Mouse (Mus musculus): ENCODE results near the gene Mfap3. TPM values are rescaled to one million over a fixed set of nuclear protein-coding genes. Genes with fewer than 3 reads are reported as not detected.
A peak's percentile ranks its signal among the peaks of the same experiment; 100 is the strongest.

Mfap3 gene
- polyA plus RNA-seq, 1 experiment from 2014 or later = 37.6 TPM

- ATAC-seq = no peak
- Histone ChIP-seq H3K4me1 (ENCODE audit: control insufficient read depth, insufficient read depth, low read length) (peaks cover 3% of the 10 kb centered on the region; the same call in 1 of the 2 replicates), H3K4me3 (ENCODE audit: low read length) (no peak overlapping the region), H3K27ac (ENCODE audit: low read length) (no peak overlapping the region), H3K4me2 (ENCODE audit: low read depth, low read length) (no peak overlapping the region), H3K27me3 (replicated peaks; ENCODE audit: control insufficient read depth, insufficient read depth, low read length) (no peaks in the 10 kb centered on the region), H3K9me3 (ENCODE audit: control insufficient read depth, low read length) (no peaks in the 10 kb centered on the region), H3K36me3 (ENCODE audit: control insufficient read depth, insufficient read depth, low read length) (no peaks in the 10 kb centered on the region; the same call in 1 of the 2 replicates), H3K9ac (ENCODE audit: low read depth, low read length) (no peak overlapping the region)
- WGBS = 76% methylated on average over 3 of the region's 3 CpGs
These were observed 5.0 kb downstream of the Mfap3 start for GRCm38 (mm10) chr11:57523418-57523817.

GRCm38 (mm10) chr11:57524597-57524996, 6.1 kb downstream of the Mfap3 start:
- Histone ChIP-seq H3K4me1 (ENCODE audit: control insufficient read depth, insufficient read depth, low read length) (peaks cover 3% of the 10 kb centered on the region; the same call in 1 of the 2 replicates), H3K4me2 (ENCODE audit: low read depth, low read length) (no peak overlapping the region), H3K27ac (ENCODE audit: low read length) (no peak overlapping the region), H3K4me3 (ENCODE audit: low read length) (no peak overlapping the region), H3K36me3 (ENCODE audit: control insufficient read depth, insufficient read depth, low read length) (no peaks in the 10 kb centered on the region; the same call in 1 of the 2 replicates), H3K27me3 (replicated peaks; ENCODE audit: control insufficient read depth, insufficient read depth, low read length) (no peaks in the 10 kb centered on the region), H3K9me3 (ENCODE audit: control insufficient read depth, low read length) (no peaks in the 10 kb centered on the region), H3K9ac (ENCODE audit: low read depth, low read length) (no peak overlapping the region)
- peak; percentile 58; the same call in 1 of the 2 replicates for ATAC-seq

- H3K27me3 ChIP-seq (replicated peaks; ENCODE audit: control insufficient read depth, insufficient read depth, low read length) = no peaks in the 10 kb centered on the region
- no peak for ATAC-seq
- no peak overlapping the region for H3K9ac ChIP-seq (ENCODE audit: low read depth, low read length)
- no peak overlapping the region for H3K4me3 ChIP-seq (ENCODE audit: low read length)
- 79% methylated on average over 3 of the region's 3 CpGs for WGBS
- no peak overlapping the region for H3K4me2 ChIP-seq (ENCODE audit: low read depth, low read length)
- peaks cover 2% of the 10 kb centered on the region; the same call in 1 of the 2 replicates for H3K36me3 ChIP-seq (ENCODE audit: control insufficient read depth, insufficient read depth, low read length)
- peaks cover 3% of the 10 kb centered on the region; the same call in 1 of the 2 replicates for H3K4me1 ChIP-seq (ENCODE audit: control insufficient read depth, insufficient read depth, low read length)
- H3K9me3 ChIP-seq (ENCODE audit: control insufficient read depth, low read length) = no peaks in the 10 kb centered on the region
- H3K27ac ChIP-seq (ENCODE audit: low read length) = no peak overlapping the region
These were observed 7.4 kb downstream of the Mfap3 start for GRCm38 (mm10) chr11:57525900-57526299.

DNA sequence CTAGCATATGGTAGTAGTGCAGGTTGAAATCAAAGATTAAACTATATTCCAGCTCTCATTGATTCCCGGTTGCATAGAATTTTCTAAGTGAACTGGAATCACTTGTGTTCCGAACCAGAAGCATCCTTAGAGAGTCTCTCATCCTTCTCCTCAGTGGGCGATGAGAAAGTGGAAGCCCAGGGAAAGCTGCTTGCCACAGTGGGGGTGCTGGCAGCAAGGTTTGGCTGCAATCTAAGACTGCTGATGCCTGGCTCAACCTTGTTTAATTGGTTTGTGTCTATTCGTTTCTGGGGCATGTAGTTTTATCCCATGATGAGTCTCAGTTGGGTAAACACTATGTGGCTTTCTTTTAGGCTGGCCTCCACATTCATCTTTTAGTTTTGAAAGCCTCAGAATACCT, 9.0 kb downstream of the Mfap3 start:
- Histone ChIP-seq H3K4me3 (ENCODE audit: low read length) (no peak overlapping the region), H3K36me3 (ENCODE audit: control insufficient read depth, insufficient read depth, low read length) (peaks cover 2% of the 10 kb centered on the region; the same call in 1 of the 2 replicates), H3K4me1 (ENCODE audit: control insufficient read depth, insufficient read depth, low read length) (peaks cover 3% of the 10 kb centered on the region; the same call in 1 of the 2 replicates), H3K27me3 (replicated peaks; ENCODE audit: control insufficient read depth, insufficient read depth, low read length) (no peaks in the 10 kb centered on the region), H3K9me3 (ENCODE audit: control insufficient read depth, low read length) (no peaks in the 10 kb centered on the region), H3K9ac (ENCODE audit: low read depth, low read length) (no peak overlapping the region), H3K4me2 (ENCODE audit: low read depth, low read length) (no peak overlapping the region), H3K27ac (ENCODE audit: low read length) (no peak overlapping the region)
- ATAC-seq = no peak
- WGBS = 84% methylated on average over 4 of the region's 4 CpGs

DNA sequence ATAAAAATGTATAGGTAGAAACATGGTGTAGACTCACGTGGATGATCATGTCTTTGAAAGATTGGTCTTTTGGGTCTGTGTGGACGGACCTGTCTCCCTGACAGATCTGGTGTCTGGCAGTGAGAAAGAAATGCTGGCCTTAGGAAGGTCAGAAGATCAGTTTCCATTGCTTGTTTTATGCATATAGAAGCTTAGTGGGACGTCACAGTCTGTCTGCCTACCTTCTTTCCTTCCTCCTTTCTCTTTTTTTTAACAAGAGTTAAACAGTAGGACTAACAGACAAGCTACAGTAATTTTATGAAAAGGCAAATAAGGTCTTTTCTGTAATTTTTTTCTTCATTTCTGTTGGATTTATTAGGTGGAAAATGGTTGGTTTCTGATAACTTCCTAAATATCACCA, 10.6 kb downstream of the Mfap3 start:
- peaks cover 2% of the 10 kb centered on the region; the same call in 1 of the 2 replicates for H3K36me3 ChIP-seq (ENCODE audit: control insufficient read depth, insufficient read depth, low read length)
- H3K4me3 ChIP-seq (ENCODE audit: low read length) = no peak overlapping the region
- ATAC-seq = no peak
- H3K9ac ChIP-seq (ENCODE audit: low read depth, low read length) = no peak overlapping the region
- no peaks in the 10 kb centered on the region for H3K27me3 ChIP-seq (replicated peaks; ENCODE audit: control insufficient read depth, insufficient read depth, low read length)
- H3K27ac ChIP-seq (ENCODE audit: low read length) = no peak overlapping the region
- peaks cover 3% of the 10 kb centered on the region; the same call in 1 of the 2 replicates for H3K4me1 ChIP-seq (ENCODE audit: control insufficient read depth, insufficient read depth, low read length)
- WGBS = 88% methylated on average over 3 of the region's 3 CpGs
- no peak overlapping the region for H3K4me2 ChIP-seq (ENCODE audit: low read depth, low read length)
- H3K9me3 ChIP-seq (ENCODE audit: control insufficient read depth, low read length) = no peaks in the 10 kb centered on the region

- H3K36me3 ChIP-seq (ENCODE audit: control insufficient read depth, insufficient read depth, low read length) = peaks cover 2% of the 10 kb centered on the region; the same call in 1 of the 2 replicates
- H3K9ac ChIP-seq (ENCODE audit: low read depth, low read length) = no peak overlapping the region
- ATAC-seq = no peak
- no peaks in the 10 kb centered on the region for H3K9me3 ChIP-seq (ENCODE audit: control insufficient read depth, low read length)
- no peak overlapping the region for H3K4me3 ChIP-seq (ENCODE audit: low read length)
- H3K27ac ChIP-seq (ENCODE audit: low read length) = peak overlapping the region; percentile 8; the same call in 1 of the 2 replicates
- 52% methylated on average over 11 of the region's 11 CpGs for WGBS
- no peak overlapping the region for H3K4me2 ChIP-seq (ENCODE audit: low read depth, low read length)
- no peaks in the 10 kb centered on the region for H3K4me1 ChIP-seq (ENCODE audit: control insufficient read depth, insufficient read depth, low read length)
- H3K27me3 ChIP-seq (replicated peaks; ENCODE audit: control insufficient read depth, insufficient read depth, low read length) = no peaks in the 10 kb centered on the region
These were observed 13.0 kb downstream of the Mfap3 start for GRCm38 (mm10) chr11:57531300-57531950.

GRCm38 (mm10) chr11:57532306-57532705, 13.8 kb downstream of the Mfap3 start:
- peaks cover 2% of the 10 kb centered on the region; the same call in 1 of the 2 replicates for H3K36me3 ChIP-seq (ENCODE audit: control insufficient read depth, insufficient read depth, low read length)
- WGBS = 86% methylated on average over 4 of the region's 4 CpGs

DNA sequence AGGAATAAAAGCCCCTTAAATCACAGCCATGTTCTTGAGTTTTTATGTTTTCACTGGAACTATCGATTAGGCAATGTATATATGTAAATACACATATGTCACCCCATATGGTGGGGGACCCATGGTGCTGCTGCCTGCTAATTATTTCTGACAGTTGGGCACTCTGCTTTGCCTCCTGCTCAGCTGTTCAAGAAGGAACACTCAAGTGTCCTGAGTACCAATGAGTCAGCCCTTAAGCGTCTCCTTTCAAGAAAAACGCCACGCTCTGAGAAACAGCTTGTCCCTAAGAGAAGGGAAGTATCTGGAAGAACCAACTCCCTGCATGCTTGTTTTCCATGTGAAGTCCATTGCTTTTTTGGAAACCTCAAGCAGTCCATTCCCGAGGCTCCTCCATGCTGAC, 17.4 kb downstream of the Mfap3 start:
- no peak for ATAC-seq
- H3K4me1 ChIP-seq (ENCODE audit: control insufficient read depth, insufficient read depth, low read length) = no peaks in the 10 kb centered on the region
- no peak overlapping the region for H3K9ac ChIP-seq (ENCODE audit: low read depth, low read length)
- no peak overlapping the region for H3K4me2 ChIP-seq (ENCODE audit: low read depth, low read length)
- no peaks in the 10 kb centered on the region for H3K9me3 ChIP-seq (ENCODE audit: control insufficient read depth, low read length)
- no peak overlapping the region for H3K4me3 ChIP-seq (ENCODE audit: low read length)
- WGBS = 95% methylated on average over 5 of the region's 5 CpGs
- H3K27me3 ChIP-seq (replicated peaks; ENCODE audit: control insufficient read depth, insufficient read depth, low read length) = no peaks in the 10 kb centered on the region
- H3K36me3 ChIP-seq (ENCODE audit: control insufficient read depth, insufficient read depth, low read length) = no peaks in the 10 kb centered on the region
- no peak overlapping the region for H3K27ac ChIP-seq (ENCODE audit: low read length)

More at GRCm38 (mm10) chr11:57532306-57532705, 13.8 kb downstream of the Mfap3 start:
- H3K27ac ChIP-seq (ENCODE audit: low read length) = no peak overlapping the region
- H3K27me3 ChIP-seq (replicated peaks; ENCODE audit: control insufficient read depth, insufficient read depth, low read length) = no peaks in the 10 kb centered on the region
- ATAC-seq = no peak
- H3K4me2 ChIP-seq (ENCODE audit: low read depth, low read length) = no peak overlapping the region
- H3K4me3 ChIP-seq (ENCODE audit: low read length) = no peak overlapping the region
- H3K9me3 ChIP-seq (ENCODE audit: control insufficient read depth, low read length) = no peaks in the 10 kb centered on the region
- H3K4me1 ChIP-seq (ENCODE audit: control insufficient read depth, insufficient read depth, low read length) = no peaks in the 10 kb centered on the region
- no peak overlapping the region for H3K9ac ChIP-seq (ENCODE audit: low read depth, low read length)

GRCm38 (mm10) chr11:57539841-57540418, 21.5 kb downstream of the Mfap3 start:
- Histone ChIP-seq H3K4me2 (ENCODE audit: low read depth, low read length) (no peak overlapping the region), H3K4me3 (ENCODE audit: low read length) (no peak overlapping the region), H3K27me3 (replicated peaks; ENCODE audit: control insufficient read depth, insufficient read depth, low read length) (no peaks in the 10 kb centered on the region), H3K36me3 (ENCODE audit: control insufficient read depth, insufficient read depth, low read length) (no peaks in the 10 kb centered on the region), H3K4me1 (ENCODE audit: control insufficient read depth, insufficient read depth, low read length) (no peaks in the 10 kb centered on the region), H3K9me3 (ENCODE audit: control insufficient read depth, low read length) (no peaks in the 10 kb centered on the region), H3K9ac (ENCODE audit: low read depth, low read length) (no peak overlapping the region), H3K27ac (ENCODE audit: low read length) (no peak overlapping the region)
- no peak for ATAC-seq
- WGBS = 79% methylated on average over 5 of the region's 5 CpGs

Data from intestine, embryonic 16.5 days (tissue).